Comparison of ENCODE assay signal across 8 mouse cellular contexts in the genomic region with DNA sequence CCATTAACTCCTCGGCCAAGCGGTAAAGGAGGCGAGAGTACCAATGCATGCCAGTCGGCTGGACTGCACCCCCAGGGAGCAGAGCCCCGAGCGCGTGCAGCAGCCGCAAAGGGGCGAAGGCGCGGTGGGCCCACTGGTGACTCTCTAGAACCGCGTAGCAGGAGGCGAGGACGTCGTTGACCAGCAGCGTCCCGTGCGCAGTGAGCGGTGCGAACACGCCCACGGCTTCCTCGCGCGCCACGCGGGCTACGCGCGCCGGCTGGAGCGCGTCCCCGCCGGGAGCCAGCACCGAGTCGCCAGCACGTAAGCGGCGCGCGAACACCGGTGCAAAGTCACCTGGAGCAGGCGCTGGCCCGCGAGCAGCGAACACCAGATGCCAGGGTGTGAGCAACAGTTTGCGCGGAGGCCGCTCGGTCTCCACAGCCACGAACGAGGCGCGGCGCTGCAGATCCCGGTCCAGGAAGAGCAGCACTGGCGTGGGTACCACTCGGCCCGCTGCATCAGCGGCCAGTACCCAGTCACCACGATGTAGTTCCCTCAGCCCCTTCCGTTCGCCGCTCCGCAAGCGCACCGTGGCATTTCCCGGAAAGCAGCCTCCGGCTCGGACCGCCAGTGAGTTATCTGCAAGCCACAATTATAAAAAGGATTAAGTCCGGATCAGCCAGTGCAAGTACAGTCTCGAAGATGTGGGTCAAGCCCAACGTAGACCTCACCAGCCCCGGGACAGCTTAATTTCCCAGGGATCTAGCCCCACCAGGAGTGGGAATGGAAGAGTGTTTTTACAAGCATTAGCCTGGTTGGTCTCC. TPM values are rescaled to one million over a fixed set of nuclear protein-coding genes. Genes with fewer than 3 reads are reported as not detected.
A peak's percentile ranks its signal among the peaks of the same experiment; 100 is the strongest.
DNase-seq lines count a peak whose midpoint lies in the region; ATAC-seq lines count a peak whose summit lies in the region.

A gene (minus strand): TSS at position 601 of the 806 bp plus-strand sequence.

- H3K9me3 ChIP-seq in embryonic facial prominence, embryonic 13.5 days, result no peaks in the 10 kb centered on the region
- no peaks in the 10 kb centered on the region for H3K9me3 ChIP-seq in hindbrain, embryonic 15.5 days
- H3K9me3 ChIP-seq in liver, embryonic 15.5 days (replicated peaks), result no peaks in the 10 kb centered on the region
- no peaks in the 10 kb centered on the region for H3K9me3 ChIP-seq in neural tube, embryonic 11.5 days (ENCODE audit: control insufficient read depth, low read length)

- peaks cover 81% of the 10 kb centered on the region for H3K27me3 ChIP-seq in embryonic facial prominence, embryonic 13.5 days
- peaks cover 70% of the 10 kb centered on the region for H3K27me3 ChIP-seq in hindbrain, embryonic 15.5 days
- peaks cover 82% of the 10 kb centered on the region for H3K27me3 ChIP-seq in liver, embryonic 15.5 days
- H3K27me3 ChIP-seq in neural tube, embryonic 11.5 days (ENCODE audit: control insufficient read depth, insufficient read depth, low read length), result peaks cover 77% of the 10 kb centered on the region

- peak within 1 kb of the TSS; percentile 56 for H3K4me3 ChIP-seq in embryonic facial prominence, embryonic 13.5 days
- H3K4me3 ChIP-seq in hindbrain, embryonic 15.5 days, result peak within 1 kb of the TSS; percentile 46
- H3K4me3 ChIP-seq in liver, embryonic 15.5 days (replicated peaks), result peak within 1 kb of the TSS; percentile 52
- H3K4me3 ChIP-seq in neural tube, embryonic 11.5 days (ENCODE audit: low read depth, low read length), result peak within 1 kb of the TSS; percentile 43

- WGBS in embryonic facial prominence, embryonic 13.5 days, result under 1% methylated on average over 77 of the region's 77 CpGs
- under 1% methylated on average over 77 of the region's 77 CpGs for WGBS in hindbrain, embryonic 15.5 days
- WGBS in liver, embryonic 15.5 days (ENCODE audit: insufficient replicate concordance), result under 1% methylated on average over 76 of the region's 77 CpGs
- under 1% methylated on average over 68 of the region's 77 CpGs for WGBS in neural tube, embryonic 11.5 days

- H3K4me1 ChIP-seq in embryonic facial prominence, embryonic 13.5 days, result peaks cover 42% of the 10 kb centered on the region
- peaks cover 43% of the 10 kb centered on the region for H3K4me1 ChIP-seq in hindbrain, embryonic 15.5 days (replicated peaks)
- peaks cover 69% of the 10 kb centered on the region for H3K4me1 ChIP-seq in liver, embryonic 15.5 days (replicated peaks)
- H3K4me1 ChIP-seq in neural tube, embryonic 11.5 days (ENCODE audit: control insufficient read depth, insufficient read depth, low read length), result peaks cover 19% of the 10 kb centered on the region

- peak; percentile 37 to 41 for DNase-seq in layer of hippocampus, postnatal 10 days (ENCODE audit: low spot score in 2 of 2)
- DNase-seq in layer of hippocampus, adult 9-11 months, result no peak
- DNase-seq in ZHBTc4 (ENCODE audit: low read depth, low spot score), result peak; percentile 47
- DNase-seq in neural tube, embryonic 11.5 days (ENCODE audit: low spot score), result peak; percentile 46

- peak within 1 kb of the TSS; percentile 72 for H3K9ac ChIP-seq in embryonic facial prominence, embryonic 13.5 days
- 0 out of 2 replicates have a peak within 1 kb of the TSS, but pooled peaks have one; percentile 30 for H3K9ac ChIP-seq in hindbrain, embryonic 15.5 days
- no peak within 1 kb of the TSS for H3K9ac ChIP-seq in liver, embryonic 15.5 days
- H3K9ac ChIP-seq in neural tube, embryonic 11.5 days (ENCODE audit: low read length), result peak within 1 kb of the TSS; percentile 37

- H3K27ac ChIP-seq in embryonic facial prominence, embryonic 13.5 days, result no peak within 1 kb of the TSS
- H3K27ac ChIP-seq in hindbrain, embryonic 15.5 days (replicated peaks), result no peak within 1 kb of the TSS
- H3K27ac ChIP-seq in liver, embryonic 15.5 days (replicated peaks), result no peak within 1 kb of the TSS
- no peak within 1 kb of the TSS for H3K27ac ChIP-seq in neural tube, embryonic 11.5 days (ENCODE audit: low read depth, low read length)

- no peaks in the 10 kb centered on the region for H3K36me3 ChIP-seq in embryonic facial prominence, embryonic 13.5 days
- no peaks in the 10 kb centered on the region for H3K36me3 ChIP-seq in hindbrain, embryonic 15.5 days
- no peaks in the 10 kb centered on the region for H3K36me3 ChIP-seq in liver, embryonic 15.5 days (replicated peaks)
- H3K36me3 ChIP-seq in neural tube, embryonic 11.5 days (ENCODE audit: control insufficient read depth, insufficient read depth, low read length), result no peaks in the 10 kb centered on the region

- H3K4me2 ChIP-seq in embryonic facial prominence, embryonic 13.5 days, result peak within 1 kb of the TSS; percentile 99
- peak within 1 kb of the TSS; percentile 91 for H3K4me2 ChIP-seq in hindbrain, embryonic 15.5 days
- H3K4me2 ChIP-seq in liver, embryonic 15.5 days, result peak within 1 kb of the TSS; percentile 72
- peak within 1 kb of the TSS; percentile 79 for H3K4me2 ChIP-seq in neural tube, embryonic 11.5 days (ENCODE audit: low read depth)

- ATAC-seq in embryonic facial prominence, embryonic 13.5 days (ENCODE audit: insufficient number of reproducible peaks, insufficient read depth, low FRiP score, low TSS enrichment, low read depth), result peak; percentile 17; the same call in 1 of the 2 replicates
- ATAC-seq in hindbrain, embryonic 15.5 days (ENCODE audit: low FRiP score, low read depth), result no peak
- no peak for ATAC-seq in liver, embryonic 15.5 days (ENCODE audit: insufficient read depth)
- no peak for ATAC-seq in neural tube, embryonic 11.5 days (ENCODE audit: insufficient read depth, low FRiP score, low TSS enrichment)
- ATAC-seq in megakaryocyte progenitor cell, adult 5-6 weeks (replicated peaks; ENCODE audit: poor library complexity), result no peak

RNA-seq across cellular contexts. Expression of the gene that starts here (rescaled TPM):
- total RNA-seq in layer of hippocampus, postnatal 10 days (2021), result 10 to 100 TPM in 1 of 2 experiments, 1 to 10 TPM in 1; 8.8 to 13.0 TPM
- 22.9 and 23.4 TPM in 2 replicates for polyA plus RNA-seq in embryonic facial prominence, embryonic 13.5 days (2015; fragmentation: Nextera tagmentation; extraction: Ambion mirVana)
- 32.1 and 34.5 TPM in 2 replicates for polyA plus RNA-seq in hindbrain, embryonic 15.5 days (2015; fragmentation: Nextera tagmentation; extraction: Ambion mirVana)
- 2.9 and 3.0 TPM in 2 replicates for polyA plus RNA-seq in liver, embryonic 15.5 days (2015; fragmentation: Nextera tagmentation; extraction: Ambion mirVana)
- polyA plus RNA-seq in neural tube, embryonic 11.5 days (2014; fragmentation: Nextera tagmentation; extraction: Ambion mirVana), result 18.9 and 19.8 TPM in 2 replicates
- total RNA-seq in megakaryocyte progenitor cell, adult 5-6 weeks (2015), result 10.7 and 17.8 TPM in 2 replicates
- 5.4 and 7.9 TPM in 2 replicates for total RNA-seq in megakaryocyte progenitor cell, adult 5-6 weeks (2017)
